Mouse (Mus musculus): ENCODE measurements around the gene AC131692.1. TPM values are rescaled to one million over a fixed set of nuclear protein-coding genes. Genes with fewer than 3 reads are reported as not detected.

The AC131692.1 gene
- total RNA-seq, 2 experiments from 2014 or later, result not detected

DNA sequence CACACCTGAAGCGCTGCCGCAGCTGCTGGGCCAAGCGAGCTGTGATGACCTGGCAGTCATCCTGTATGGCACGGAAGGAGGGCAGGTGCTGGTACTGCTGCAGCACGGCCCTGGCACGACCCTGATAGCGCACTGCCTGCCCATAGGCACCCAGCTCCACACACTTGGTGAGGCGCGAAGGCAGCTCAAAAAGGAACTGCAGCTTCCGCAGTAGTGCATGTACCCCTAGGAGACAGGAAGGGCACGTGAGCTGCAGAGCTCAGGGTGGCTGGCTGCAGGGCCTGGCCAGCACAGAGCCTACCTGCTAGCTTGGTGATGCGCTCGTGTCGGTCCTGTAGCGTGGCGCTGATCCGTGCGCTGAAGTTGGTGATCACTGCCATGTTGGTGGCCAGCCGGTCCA, 23.0 kb upstream of the AC131692.1 start:
- intact Hi-C loops (cut with DNase I), result no loop called here

GRCm38 (mm10) chr19:6073889-6074288, 20.3 kb upstream of the AC131692.1 start:
- TF ChIP-seq CTCF (IDR thresholded peaks at IDR 0.05), result no peak
- H3K4me3 ChIP-seq, result no peak overlapping the region
- no peak overlapping the region for H3K27ac ChIP-seq
- DNase-seq, result no peak
- intact Hi-C loops (cut with DNase I), result no loop called here

More for the DNA sequence above, 23.0 kb upstream of the AC131692.1 start:
- no peak overlapping the region for H3K27ac ChIP-seq
- no peak for DNase-seq
- TF ChIP-seq CTCF (IDR thresholded peaks at IDR 0.05), result no peak
- H3K4me3 ChIP-seq, result no peak overlapping the region

GRCm38 (mm10) chr19:6076564-6077393, 17.4 kb upstream of the AC131692.1 start, which contains the start of gene Vps51:
TSS of gene Vps51 (minus strand) at chr19:6077231.
- peak; percentile 88 for DNase-seq
- Histone ChIP-seq H3K27ac (peak within 1 kb of the TSS; percentile 94), H3K4me3 (peak within 1 kb of the TSS; percentile 75)
- intact Hi-C loops (cut with DNase I), result loop anchor here (2.0 kb wide), 1 partner anchor 16 kb away; the partner anchor contains the start of gene Znhit2
- TF ChIP-seq CTCF (IDR thresholded peaks at IDR 0.05), result no peak

- DNase-seq, result no peak
- intact Hi-C loops (cut with DNase I), result no loop called here
- Histone ChIP-seq H3K4me3 (no peak within 1 kb of the TSS), H3K27ac (no peak within 1 kb of the TSS)
- no peak for TF ChIP-seq CTCF (IDR thresholded peaks at IDR 0.05)
Observed at GRCm38 (mm10) chr19:6079983-6080480, 14.2 kb upstream of the AC131692.1 start, which contains the start of gene Tmem262. TSS of gene Tmem262 (plus strand) at chr19:6080033.

DNA sequence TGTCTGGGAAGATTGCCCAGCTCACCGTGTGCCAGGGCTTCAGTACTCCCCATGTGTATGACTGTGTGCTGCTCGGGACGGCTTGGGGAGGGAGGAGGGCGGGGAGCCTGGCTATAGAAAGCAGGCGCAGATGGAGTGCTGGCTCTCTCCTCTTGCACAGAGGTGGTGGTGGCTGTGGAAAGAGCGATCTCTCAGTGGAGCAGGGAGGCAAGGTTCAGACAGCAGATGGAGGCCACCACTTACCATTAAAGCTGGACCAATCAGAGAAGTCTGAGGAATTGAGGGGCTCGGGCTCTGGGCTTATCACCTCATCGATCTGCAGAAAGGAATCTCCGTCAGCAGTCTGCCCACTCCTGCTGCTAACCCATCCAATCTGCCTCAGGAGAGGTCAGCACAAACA, 12.1 kb upstream of the AC131692.1 start, which contains the start of gene Gm28374:
Gene Gm28374 (minus strand): TSS at position 101 of the 400 bp plus-strand sequence.
- no peak for TF ChIP-seq CTCF (IDR thresholded peaks at IDR 0.05)
- no peak for DNase-seq
- intact Hi-C loops (cut with DNase I), result no loop called here
- no peak within 1 kb of the TSS for H3K27ac ChIP-seq
- no peak within 1 kb of the TSS for H3K4me3 ChIP-seq

DNA sequence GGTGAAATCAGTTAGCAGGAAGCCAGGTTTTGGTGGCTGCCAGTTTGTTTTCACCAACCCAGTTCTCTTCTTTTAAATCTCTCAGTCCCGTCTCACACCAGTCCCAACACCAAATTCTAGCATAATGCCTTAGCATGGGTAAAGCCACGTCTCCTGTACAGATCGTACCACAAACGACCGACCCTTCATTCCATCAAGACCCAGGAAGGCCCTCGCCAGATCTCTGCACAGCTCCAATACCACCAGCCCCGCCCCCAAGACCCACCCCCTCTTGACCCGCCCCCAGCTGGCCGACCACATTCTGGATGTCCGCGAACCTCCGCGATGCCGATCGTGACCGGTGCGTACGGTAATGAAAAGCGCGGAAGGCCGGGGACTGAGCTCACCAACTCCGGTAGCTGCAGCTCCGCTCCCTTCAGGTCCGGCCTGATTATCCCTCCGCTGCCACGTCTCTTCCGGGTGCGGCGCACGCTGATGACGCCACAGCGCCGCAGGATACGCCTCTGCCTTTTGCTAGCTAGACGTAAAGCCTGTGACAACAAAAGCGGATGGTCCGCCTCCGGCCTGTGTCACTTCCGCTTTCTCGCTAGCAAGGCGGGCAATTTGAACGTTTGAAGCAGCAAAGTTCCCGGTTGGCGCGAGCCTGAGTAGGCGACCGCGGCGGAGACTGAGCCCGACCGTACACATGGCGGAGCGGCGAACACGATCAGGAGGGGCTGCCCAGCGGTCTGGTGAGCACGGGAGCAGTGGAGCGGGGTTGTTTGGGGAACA, 9.6 kb upstream of the AC131692.1 start, which contains the start of the genes Zfpl1 and Cdca5:
Gene Zfpl1 (minus strand): TSS at position 479 of the 771 bp plus-strand sequence.
Gene Cdca5 (plus strand): TSS at position 506 of the 771 bp plus-strand sequence.
- intact Hi-C loops (cut with DNase I), result loop anchor here (1.0 to 2.0 kb wide), 2 partner anchors 27 to 32 kb away; partner anchors contain the start of genes Fau and Mrpl49
- Histone ChIP-seq H3K27ac (peak within 1 kb of the TSS; percentile 86), H3K4me3 (peak within 1 kb of the TSS; percentile 86)
- no peak for TF ChIP-seq CTCF (IDR thresholded peaks at IDR 0.05)
- peak; percentile 96 for DNase-seq

- no peak for TF ChIP-seq CTCF (IDR thresholded peaks at IDR 0.05)
- DNase-seq, result no peak
- Histone ChIP-seq H3K4me3 (peak overlapping the region; percentile 86), H3K27ac (no peak overlapping the region)
- intact Hi-C loops (cut with DNase I), result loop anchor here (2.0 kb wide), 1 partner anchor 31 kb away; no protein-coding TSS in a partner anchor
Observed at GRCm38 (mm10) chr19:6085417-6085879, 8.8 kb upstream of the AC131692.1 start.

- Histone ChIP-seq H3K27ac (no peak overlapping the region), H3K4me3 (no peak overlapping the region)
- no peak for DNase-seq
- intact Hi-C loops (cut with DNase I), result no loop called here
- no peak for TF ChIP-seq CTCF (IDR thresholded peaks at IDR 0.05)
Observed at GRCm38 (mm10) chr19:6088841-6089240, 5.4 kb upstream of the AC131692.1 start.

GRCm38 (mm10) chr19:6097847-6098246, 3.6 kb downstream of the AC131692.1 start:
- Histone ChIP-seq H3K27ac (no peak overlapping the region), H3K4me3 (no peak overlapping the region)
- no peak for TF ChIP-seq CTCF (IDR thresholded peaks at IDR 0.05)
- intact Hi-C loops (cut with DNase I), result no loop called here
- no peak for DNase-seq

GRCm38 (mm10) chr19:6101186-6101585, 7.0 kb downstream of the AC131692.1 start:
- no peak overlapping the region for H3K27ac ChIP-seq
- intact Hi-C loops (cut with DNase I), result no loop called here
- no peak for TF ChIP-seq CTCF (IDR thresholded peaks at IDR 0.05)
- no peak for DNase-seq
- no peak overlapping the region for H3K4me3 ChIP-seq

DNA sequence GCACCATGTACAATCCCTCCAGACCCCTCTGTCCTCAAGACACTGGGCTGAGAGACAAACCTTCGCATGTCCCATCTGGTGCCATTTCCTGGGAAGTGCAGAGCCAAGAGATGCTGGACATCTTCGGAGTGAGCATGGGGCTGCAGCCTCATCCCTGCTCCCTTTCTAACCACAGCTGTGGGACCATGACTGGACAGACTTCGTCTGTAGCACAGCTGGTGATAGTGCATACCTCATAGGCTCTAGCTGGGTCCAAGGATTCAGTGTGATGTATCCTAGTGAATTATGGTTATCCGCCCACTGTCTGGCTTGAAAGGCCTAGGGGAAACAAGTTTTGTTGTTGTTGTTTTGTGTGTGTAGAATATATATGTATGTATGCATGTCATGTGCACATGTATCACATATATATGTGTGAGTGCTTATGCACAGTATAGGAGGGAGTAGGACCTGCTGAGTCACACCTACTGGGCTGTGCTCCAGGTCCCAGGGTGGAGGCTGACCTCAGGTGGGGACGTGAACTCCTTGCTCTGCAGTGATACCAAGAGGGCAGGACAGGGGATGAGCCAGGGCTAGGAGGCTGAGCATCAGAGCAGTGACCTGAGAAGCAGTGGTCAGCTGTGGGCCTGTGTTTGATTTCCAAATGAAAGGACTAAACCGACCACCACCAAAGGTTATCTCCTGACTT, 8.1 kb downstream of the AC131692.1 start:
- Histone ChIP-seq H3K4me3 (no peak overlapping the region), H3K27ac (no peak overlapping the region)
- no peak for TF ChIP-seq CTCF (IDR thresholded peaks at IDR 0.05)
- DNase-seq, result no peak
- intact Hi-C loops (cut with DNase I), result no loop called here

GRCm38 (mm10) chr19:6104476-6104875, 10.3 kb downstream of the AC131692.1 start:
- no peak for DNase-seq
- Histone ChIP-seq H3K27ac (no peak overlapping the region), H3K4me3 (no peak overlapping the region)
- no peak for TF ChIP-seq CTCF (IDR thresholded peaks at IDR 0.05)
- intact Hi-C loops (cut with DNase I), result no loop called here

Measured in gastrocnemius, adult 2 months (tissue).